27 mouse cellular contexts compared by ENCODE assay signal in genomic region chr9:27691616-27692015, GRCm38 (mm10).
"Had no signal": no experiment of that assay in that cellular context is flagged by ENCODE, and none has a peak within 500 bp of the region (broad histone marks: within the 10 kb centered on the region; RNA-seq: fewer than 3 reads in every experiment).

No protein-coding gene starts in this region.

- H3K4me1 ChIP-seq: hindbrain, embryonic 13.5 days; hindbrain, embryonic 15.5 days; kidney, embryonic 15.5 days; limb, embryonic 10.5 days; liver, embryonic 13.5 days had no signal

- H3K27me3 ChIP-seq: heart, embryonic 13.5 days; heart, embryonic 15.5 days; hindbrain, embryonic 13.5 days; hindbrain, embryonic 15.5 days; kidney, embryonic 15.5 days; limb, embryonic 12.5 days; liver, embryonic 13.5 days had no signal

- H3K36me3 ChIP-seq: heart, embryonic 13.5 days; heart, embryonic 15.5 days; hindbrain, embryonic 13.5 days; hindbrain, embryonic 15.5 days; kidney, embryonic 15.5 days; limb, embryonic 10.5 days; limb, embryonic 12.5 days; liver, embryonic 13.5 days had no signal

- H3K4me2 ChIP-seq: heart, embryonic 11.5 days; heart, embryonic 13.5 days; heart, embryonic 15.5 days; hindbrain, embryonic 13.5 days; hindbrain, embryonic 15.5 days; kidney, embryonic 15.5 days; limb, embryonic 12.5 days; liver, embryonic 11.5 days; liver, embryonic 13.5 days had no signal

- H3K9me3 ChIP-seq: heart, embryonic 13.5 days; heart, embryonic 15.5 days; hindbrain, embryonic 13.5 days; hindbrain, embryonic 15.5 days; kidney, embryonic 15.5 days; limb, embryonic 10.5 days; limb, embryonic 12.5 days; liver, embryonic 13.5 days had no signal

- ATAC-seq: forebrain, postnatal 0 days; hindbrain, postnatal 0 days; intestine, embryonic 16.5 days had no signal

- DNase-seq: forebrain, postnatal 0 days; gastrocnemius, postnatal 14 days; gastrocnemius, postnatal 36 days; heart, adult 11 months; heart, adult 2 months; heart, postnatal 14 days; heart, postnatal 36 days; kidney, adult 11 months; kidney, adult 2 months; kidney, adult 9 months; kidney, postnatal 14 days; kidney, postnatal 36 days; liver; liver, embryonic 13.5 days had no signal

- H3K27ac ChIP-seq: heart, adult 2 months; heart, embryonic 13.5 days; heart, embryonic 15.5 days; hindbrain, embryonic 13.5 days; hindbrain, embryonic 15.5 days; hindbrain, postnatal 0 days; kidney, embryonic 15.5 days; kidney, postnatal 0 days; layer of hippocampus, adult 2 months; limb, embryonic 10.5 days; limb, embryonic 12.5 days; liver, embryonic 13.5 days had no signal

- H3K9ac ChIP-seq: forebrain, postnatal 0 days; heart, embryonic 13.5 days; heart, embryonic 15.5 days; hindbrain, embryonic 13.5 days; hindbrain, embryonic 15.5 days; kidney, embryonic 15.5 days; limb, embryonic 12.5 days; liver, embryonic 13.5 days had no signal

- H3K4me3 ChIP-seq: heart, adult 2 months; heart, embryonic 13.5 days; heart, embryonic 15.5 days; hindbrain, embryonic 13.5 days; hindbrain, embryonic 15.5 days; kidney, embryonic 15.5 days; layer of hippocampus, adult 2 months; limb, embryonic 10.5 days; limb, embryonic 12.5 days; liver, embryonic 13.5 days had no signal
